Mouse (Mus musculus) testis, postnatal 10 days (tissue): ENCODE measurements around the gene Clec4b1.
"Not testable (repeated sequence)": the region's sequence is repeated elsewhere in the genome, so short reads cannot be mapped to it uniquely, and the experiment has no call there.

Experiments used
- DNase-seq: peaks from one replicate; pipeline ENCODE4 v3.0.0; 2021; ENCODE audit warnings: low spot score

The Clec4b1 gene

GRCm38 (mm10) chr6:123049742-123050372 lies at the start of gene Clec4b1:
TSS of gene Clec4b1 (plus strand) at chr6:123049962.
- no peak for DNase-seq

GRCm38 (mm10) chr6:123004696-123005095 lies 45.1 kb upstream of the Clec4b1 start:
- not testable (repeated sequence) for DNase-seq

- peak; percentile 57 for DNase-seq
Observed at GRCm38 (mm10) chr6:123005591-123005990, 44.2 kb upstream of the Clec4b1 start.

GRCm38 (mm10) chr6:123095125-123095843 lies 45.5 kb downstream of the Clec4b1 start:
- no peak for DNase-seq

GRCm38 (mm10) chr6:123106128-123106527 lies 56.4 kb downstream of the Clec4b1 start, which contains the start of gene Clec4a2:
TSS of gene Clec4a2 (plus strand) at chr6:123106428.
- not testable (repeated sequence) for DNase-seq
